9 mouse cellular contexts compared by ENCODE assay signal in genomic region chr12:54657226-54657625, GRCm38 (mm10). TPM values are rescaled to one million over a fixed set of nuclear protein-coding genes. Genes with fewer than 3 reads are reported as not detected.
A peak's percentile ranks its signal among the peaks of the same experiment; 100 is the strongest.
DNase-seq lines count a peak whose midpoint lies in the region; ATAC-seq and TF ChIP-seq lines count a peak whose summit lies in the region.
"Had no signal": no experiment of that assay in that cellular context is flagged by ENCODE, and none has a peak within 500 bp of the region (broad histone marks: within the 10 kb centered on the region; RNA-seq: fewer than 3 reads in every experiment).

No protein-coding gene starts in this region.

- peaks cover 33% of the 10 kb centered on the region for H3K4me1 ChIP-seq in heart, embryonic 15.5 days (replicated peaks)
- H3K4me1 ChIP-seq in hindbrain, embryonic 15.5 days (replicated peaks): peaks cover 30% of the 10 kb centered on the region
- peaks cover 34% of the 10 kb centered on the region for H3K4me1 ChIP-seq in midbrain, embryonic 13.5 days (replicated peaks)

- H3K4me3 ChIP-seq in heart, embryonic 15.5 days: peak overlapping the region; percentile 77
- peak overlapping the region; percentile 66 for H3K4me3 ChIP-seq in hindbrain, embryonic 15.5 days
- H3K4me3 ChIP-seq in midbrain, embryonic 13.5 days (replicated peaks): peak overlapping the region; percentile 68

- no peak for ATAC-seq in heart, embryonic 15.5 days (replicated peaks; ENCODE audit: insufficient number of reproducible peaks, insufficient read depth, low FRiP score, low read depth)
- no peak for ATAC-seq in hindbrain, embryonic 15.5 days (ENCODE audit: low FRiP score, low read depth)
- no peak for ATAC-seq in midbrain, embryonic 13.5 days

- no peak for DNase-seq in heart, adult 8-10 months (ENCODE audit: low spot score)
- peak; percentile 4 for DNase-seq in brain, embryonic 14.5 days (ENCODE audit: low read depth)
- no peak for DNase-seq in retina, embryonic 14.5 days (ENCODE audit: low spot score)
- no peak for DNase-seq in adrenal gland, postnatal 4 days (ENCODE audit: low spot score in 2 of 2)
- DNase-seq in right cerebral cortex, adult 2 months (ENCODE audit: low spot score in 2 of 2): no peak
- DNase-seq: kidney, adult 2 months had no signal

- H3K9ac ChIP-seq in heart, embryonic 15.5 days: no peak overlapping the region
- no peak overlapping the region for H3K9ac ChIP-seq in hindbrain, embryonic 15.5 days
- no peak overlapping the region for H3K9ac ChIP-seq in midbrain, embryonic 13.5 days (replicated peaks)

- 56% methylated on average over 2 of the region's 2 CpGs for WGBS in heart, embryonic 15.5 days
- 62% methylated on average over 2 of the region's 2 CpGs for WGBS in hindbrain, embryonic 15.5 days
- WGBS in midbrain, embryonic 13.5 days: 69% methylated on average over 2 of the region's 2 CpGs

- no peaks in the 10 kb centered on the region for H3K27me3 ChIP-seq in heart, embryonic 15.5 days
- no peaks in the 10 kb centered on the region for H3K27me3 ChIP-seq in hindbrain, embryonic 15.5 days
- H3K27me3 ChIP-seq in midbrain, embryonic 13.5 days: peaks cover 3% of the 10 kb centered on the region; the same call in 1 of the 2 replicates

- no peak for TF ChIP-seq POLR2A in brain, embryonic 14.5 days (IDR thresholded peaks at IDR 0.05; ENCODE audit: borderline replicate concordance, extremely low read depth, insufficient read depth, insufficient read length, poor library complexity, severe bottlenecking)

- no peaks in the 10 kb centered on the region for H3K36me3 ChIP-seq in heart, embryonic 15.5 days
- no peaks in the 10 kb centered on the region for H3K36me3 ChIP-seq in hindbrain, embryonic 15.5 days
- no peaks in the 10 kb centered on the region for H3K36me3 ChIP-seq in midbrain, embryonic 13.5 days

- TF ChIP-seq CTCF in brain, embryonic 14.5 days (IDR thresholded peaks at IDR 0.05; ENCODE audit: borderline replicate concordance, extremely low read depth, insufficient read depth, insufficient read length): no peak

- H3K27ac ChIP-seq in heart, embryonic 15.5 days: no peak overlapping the region
- H3K27ac ChIP-seq in hindbrain, embryonic 15.5 days (replicated peaks): peak overlapping the region; percentile 85
- H3K27ac ChIP-seq in midbrain, embryonic 13.5 days: no peak overlapping the region

- peak overlapping the region; percentile 83 for H3K4me2 ChIP-seq in heart, embryonic 15.5 days
- peak overlapping the region; percentile 67 for H3K4me2 ChIP-seq in hindbrain, embryonic 15.5 days
- H3K4me2 ChIP-seq in midbrain, embryonic 13.5 days (replicated peaks): peak overlapping the region; percentile 70

- no peaks in the 10 kb centered on the region for H3K9me3 ChIP-seq in heart, embryonic 15.5 days (replicated peaks)
- H3K9me3 ChIP-seq in hindbrain, embryonic 15.5 days: no peaks in the 10 kb centered on the region
- H3K9me3 ChIP-seq in midbrain, embryonic 13.5 days: no peaks in the 10 kb centered on the region

RNA-seq across cellular contexts. Expression of gene Sptssa, which starts 0.9 kb away (rescaled TPM):
- 137 and 138 TPM in 2 replicates for polyA plus RNA-seq in heart, embryonic 15.5 days (2015; fragmentation: Nextera tagmentation; extraction: Ambion mirVana)
- 10 to 100 TPM; 30.2 to 30.7 (median 30.4) TPM for total RNA-seq in heart, adult 8-10 months (2022)
- 93.7 and 104 TPM in 2 replicates for polyA plus RNA-seq in brain, embryonic 14.5 days (2012; rRNA removed)
- polyA plus RNA-seq in hindbrain, embryonic 15.5 days (2015; fragmentation: Nextera tagmentation; extraction: Ambion mirVana): 186 and 188 TPM in 2 replicates
- polyA plus RNA-seq in midbrain, embryonic 13.5 days (2015; fragmentation: Nextera tagmentation; extraction: Ambion mirVana): 174 and 200 TPM in 2 replicates
- total RNA-seq in adrenal gland, postnatal 4 days (2021): 100 to 1,000 TPM in 1 of 2 experiments, 10 to 100 TPM in 1; 89.4 to 101 TPM

RNA-seq across cellular contexts. Expression of gene Eapp, which starts 38.5 kb away (rescaled TPM):
- 47.8 and 50.6 TPM in 2 replicates for polyA plus RNA-seq in heart, embryonic 15.5 days (2015; fragmentation: Nextera tagmentation; extraction: Ambion mirVana)
- 10 to 100 TPM; 21.0 to 23.1 (median 21.7) TPM for total RNA-seq in heart, adult 8-10 months (2022)
- polyA plus RNA-seq in brain, embryonic 14.5 days (2012; rRNA removed): 21.9 and 28.0 TPM in 2 replicates
- 73.0 and 75.9 TPM in 2 replicates for polyA plus RNA-seq in hindbrain, embryonic 15.5 days (2015; fragmentation: Nextera tagmentation; extraction: Ambion mirVana)
- polyA plus RNA-seq in midbrain, embryonic 13.5 days (2015; fragmentation: Nextera tagmentation; extraction: Ambion mirVana): 95.4 and 98.4 TPM in 2 replicates
- total RNA-seq in adrenal gland, postnatal 4 days (2021): 10 to 100 TPM; 36.9 to 37.8 TPM
